ENCODE assay signal across 16 mouse cellular contexts in the genomic region with DNA sequence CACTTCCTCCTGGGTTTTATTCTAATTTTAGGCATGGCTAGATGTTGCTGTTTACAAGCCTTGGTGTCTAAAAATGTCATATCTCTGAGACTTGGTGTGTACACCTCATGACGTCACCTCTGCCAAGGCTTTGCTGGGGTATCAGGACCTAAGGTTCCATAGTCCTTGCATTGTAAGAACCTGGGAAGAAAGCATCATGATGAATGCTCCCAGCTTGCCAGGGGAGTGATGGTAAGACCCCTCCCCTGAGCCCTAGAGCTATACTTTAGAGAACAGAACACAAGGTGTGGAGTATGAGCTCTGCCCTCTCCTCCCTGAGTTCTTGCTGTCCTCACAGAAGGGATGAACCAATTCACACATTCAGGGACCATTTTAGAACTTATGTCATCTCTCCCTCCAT.
"Had no signal": no experiment of that assay in that cellular context is flagged by ENCODE, and none has a peak within 500 bp of the region (broad histone marks: within the 10 kb centered on the region; RNA-seq: fewer than 3 reads in every experiment).

No protein-coding gene starts in this region.

- H3K9me3 ChIP-seq: neural tube, embryonic 13.5 days; neural tube, embryonic 15.5 days; stomach, embryonic 15.5 days had no signal

- H3K27me3 ChIP-seq: neural tube, embryonic 13.5 days; neural tube, embryonic 15.5 days; stomach, embryonic 15.5 days had no signal

- H3K4me3 ChIP-seq: neural tube, embryonic 13.5 days; neural tube, embryonic 15.5 days; stomach, embryonic 15.5 days had no signal

- H3K4me1 ChIP-seq: neural tube, embryonic 13.5 days; neural tube, embryonic 15.5 days; stomach, embryonic 15.5 days had no signal

- H3K36me3 ChIP-seq: neural tube, embryonic 13.5 days; neural tube, embryonic 15.5 days; stomach, embryonic 15.5 days had no signal

- DNase-seq: retina, postnatal 1 day; right cerebral cortex, adult 18-20 months; right cerebral cortex, postnatal 14 days; right cerebral cortex, postnatal 25 days; right cerebral cortex, postnatal 4 days; spleen, adult 18-20 months; thymus, adult 18-20 months; thymus, adult 2 months; thymus, postnatal 14 days; thymus, postnatal 25 days; thymus, postnatal 36 days; thymus, postnatal 4 days had no signal

- H3K27ac ChIP-seq: neural tube, embryonic 13.5 days; neural tube, embryonic 15.5 days; stomach, embryonic 15.5 days; stomach, postnatal 0 days had no signal
